Mouse (Mus musculus) brain, embryonic 14.5 days (tissue): ENCODE results near the gene Anapc16.

Source experiments
- CTCF ChIP-seq: fragments of 200-500 bp; IDR thresholded peaks from 2 replicates; pipeline ENCODE4 v1.5.1; 2012; ENCODE audit warnings: inconsistent platforms, mild to moderate bottlenecking, moderate library complexity, borderline replicate concordance; ENCODE audit not compliant: insufficient read depth, insufficient read length; ENCODE audit errors: extremely low read depth
- POLR2A ChIP-seq: fragments of 200-500 bp; IDR thresholded peaks from 2 replicates; pipeline ENCODE4 v1.6.1; 2012; ENCODE audit warnings: mild to moderate bottlenecking, inconsistent platforms, borderline replicate concordance; ENCODE audit not compliant: poor library complexity, insufficient read depth, insufficient read length, severe bottlenecking; ENCODE audit errors: extremely low read depth

DNA sequence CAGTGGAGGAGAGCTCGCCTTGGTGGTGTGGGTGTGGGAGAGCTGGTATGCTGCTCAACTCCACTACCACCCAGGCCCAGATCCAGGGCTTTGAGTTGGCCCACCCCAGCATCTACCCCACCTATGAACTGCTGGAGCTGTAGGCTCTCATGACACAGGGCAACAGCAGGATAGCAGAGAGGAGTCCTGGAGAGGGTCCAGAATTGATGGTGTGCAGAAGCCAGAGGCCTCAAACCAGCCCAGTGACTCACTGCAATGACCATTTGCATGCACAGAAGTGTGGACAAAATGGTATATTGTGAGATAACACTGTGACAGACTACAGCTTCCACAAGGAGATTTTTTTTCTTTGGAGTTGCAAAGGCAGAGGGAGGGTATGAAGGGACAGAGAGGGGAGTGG lies 20.8 kb upstream of the Anapc16 start:
- TF ChIP-seq CTCF = no peak
- no peak for TF ChIP-seq POLR2A
